In genomic region chr5:58172218-58172617, GRCm38 (mm10) we compare ENCODE assay signal across 13 mouse cellular contexts.
"Had no signal": no experiment of that assay in that cellular context is flagged by ENCODE, and none has a peak within 500 bp of the region (broad histone marks: within the 10 kb centered on the region; RNA-seq: fewer than 3 reads in every experiment).

No protein-coding gene starts in this region.

- H3K4me1 ChIP-seq: midbrain, embryonic 10.5 days; midbrain, embryonic 12.5 days; neural tube, embryonic 12.5 days; stomach, embryonic 15.5 days had no signal

- H3K27ac ChIP-seq: midbrain, embryonic 10.5 days; midbrain, embryonic 12.5 days; neural tube, embryonic 12.5 days; stomach, embryonic 15.5 days; stomach, postnatal 0 days had no signal

- H3K9ac ChIP-seq: lung, embryonic 14.5 days; midbrain, embryonic 12.5 days; neural tube, embryonic 12.5 days; stomach, embryonic 15.5 days had no signal

- DNase-seq: lung, adult 18-20 months; lung, embryonic 14.5 days; lung, postnatal 10 days; lung, postnatal 4 days; midbrain, embryonic 14.5 days; thymus, adult 2 months; thymus, postnatal 25 days; thymus, postnatal 4 days had no signal

- H3K36me3 ChIP-seq: midbrain, embryonic 10.5 days; midbrain, embryonic 12.5 days; neural tube, embryonic 12.5 days; stomach, embryonic 15.5 days had no signal

- H3K9me3 ChIP-seq: midbrain, embryonic 10.5 days; midbrain, embryonic 12.5 days; neural tube, embryonic 12.5 days; stomach, embryonic 15.5 days had no signal

- H3K4me3 ChIP-seq: midbrain, embryonic 10.5 days; midbrain, embryonic 12.5 days; neural tube, embryonic 12.5 days; stomach, embryonic 15.5 days had no signal

- H3K27me3 ChIP-seq: midbrain, embryonic 12.5 days; neural tube, embryonic 12.5 days; stomach, embryonic 15.5 days had no signal
